Comparison of ENCODE assay signal across 25 mouse cellular contexts in genomic region chr13:85096174-85096573, GRCm38 (mm10).
"Had no signal": no experiment of that assay in that cellular context is flagged by ENCODE, and none has a peak within 500 bp of the region (broad histone marks: within the 10 kb centered on the region; RNA-seq: fewer than 3 reads in every experiment).

No protein-coding gene starts in this region.

- H3K9ac ChIP-seq: heart, embryonic 12.5 days; hindbrain, embryonic 12.5 days; hindbrain, embryonic 14.5 days; intestine, embryonic 15.5 days; limb, embryonic 13.5 days; limb, embryonic 15.5 days; liver, embryonic 13.5 days had no signal

- ATAC-seq: hindbrain, embryonic 16.5 days; inflammation-experienced regulatory T-cells, adult 6 months; intestine, embryonic 15.5 days; intestine, postnatal 0 days had no signal

- H3K9me3 ChIP-seq: intestine, embryonic 15.5 days; limb, embryonic 15.5 days had no signal

- H3K27ac ChIP-seq: gastrocnemius, adult 2 months; heart, embryonic 10.5 days; hindbrain, embryonic 10.5 days; hindbrain, embryonic 12.5 days; hindbrain, embryonic 14.5 days; intestine, embryonic 15.5 days; limb, embryonic 13.5 days; limb, embryonic 15.5 days; liver, embryonic 13.5 days had no signal

- H3K36me3 ChIP-seq: heart, embryonic 10.5 days; heart, embryonic 12.5 days; hindbrain, embryonic 10.5 days; hindbrain, embryonic 12.5 days; intestine, embryonic 15.5 days; limb, embryonic 13.5 days; limb, embryonic 15.5 days; liver, embryonic 13.5 days had no signal

- H3K4me1 ChIP-seq: heart, embryonic 10.5 days; heart, embryonic 12.5 days; hindbrain, embryonic 10.5 days; hindbrain, embryonic 12.5 days; intestine, embryonic 15.5 days; limb, embryonic 13.5 days; limb, embryonic 15.5 days; liver, embryonic 13.5 days had no signal

- H3K4me3 ChIP-seq: gastrocnemius, adult 2 months; heart, embryonic 10.5 days; heart, embryonic 12.5 days; hindbrain, embryonic 10.5 days; hindbrain, embryonic 12.5 days; intestine, embryonic 15.5 days; limb, embryonic 13.5 days; limb, embryonic 15.5 days; liver, embryonic 13.5 days had no signal

- DNase-seq: gastrocnemius, adult 2 months; gastrocnemius, postnatal 10 days; gastrocnemius, postnatal 25 days; heart, adult 18-20 months; heart, postnatal 10 days; heart, postnatal 4 days; kidney, adult 18-20 months; kidney, postnatal 10 days; kidney, postnatal 25 days; kidney, postnatal 4 days; layer of hippocampus, adult 9-11 months; layer of hippocampus, postnatal 36 days; left cerebral cortex, postnatal 4 days; liver, embryonic 13.5 days had no signal

- H3K27me3 ChIP-seq: heart, embryonic 12.5 days; hindbrain, embryonic 12.5 days; intestine, embryonic 15.5 days; limb, embryonic 13.5 days; limb, embryonic 15.5 days; liver, embryonic 13.5 days had no signal
